Mouse (Mus musculus): ENCODE measurements at regions not wholly inside any gene's neighbourhood (a gene's known extent, or its start where the extent isn't known, plus 50 kb on each side); places are given as distances from the start of the nearest gene placed in this dataset.

DNA sequence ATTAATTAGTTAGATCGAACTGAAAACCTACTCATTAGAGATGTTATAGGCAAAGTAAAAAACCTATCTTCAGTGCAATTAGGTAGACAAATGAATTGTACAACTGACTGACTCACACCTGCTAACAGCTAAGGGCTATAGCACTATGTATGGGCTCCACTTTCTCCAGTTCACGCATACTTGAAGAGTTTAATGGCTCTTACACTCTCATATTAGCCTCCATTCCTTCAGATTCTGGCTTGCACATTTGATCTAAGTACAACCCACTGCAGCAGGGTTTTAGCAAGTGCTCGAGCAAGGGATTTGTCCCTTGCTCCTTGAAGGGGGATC, 257.1 kb downstream of the Lmo4 start:
- TF ChIP-seq CTCF (conservative IDR thresholded peaks at IDR 0.05; ENCODE audit: insufficient read depth, insufficient read length, low read depth, low read length) (no peak), POLR2A (IDR thresholded peaks at IDR 0.05; ENCODE audit: low read depth, low read length) (no peak)

Data from kidney, adult 2 months (tissue).